Mouse (Mus musculus): ENCODE results near the gene Tet3. TPM values are rescaled to one million over a fixed set of nuclear protein-coding genes. Genes with fewer than 3 reads are reported as not detected.
A peak's percentile ranks its signal among the peaks of the same experiment; 100 is the strongest.

The Tet3 gene
- total RNA-seq, 2 experiments from 2014 or later: 57.4 to 64.4 TPM

DNA sequence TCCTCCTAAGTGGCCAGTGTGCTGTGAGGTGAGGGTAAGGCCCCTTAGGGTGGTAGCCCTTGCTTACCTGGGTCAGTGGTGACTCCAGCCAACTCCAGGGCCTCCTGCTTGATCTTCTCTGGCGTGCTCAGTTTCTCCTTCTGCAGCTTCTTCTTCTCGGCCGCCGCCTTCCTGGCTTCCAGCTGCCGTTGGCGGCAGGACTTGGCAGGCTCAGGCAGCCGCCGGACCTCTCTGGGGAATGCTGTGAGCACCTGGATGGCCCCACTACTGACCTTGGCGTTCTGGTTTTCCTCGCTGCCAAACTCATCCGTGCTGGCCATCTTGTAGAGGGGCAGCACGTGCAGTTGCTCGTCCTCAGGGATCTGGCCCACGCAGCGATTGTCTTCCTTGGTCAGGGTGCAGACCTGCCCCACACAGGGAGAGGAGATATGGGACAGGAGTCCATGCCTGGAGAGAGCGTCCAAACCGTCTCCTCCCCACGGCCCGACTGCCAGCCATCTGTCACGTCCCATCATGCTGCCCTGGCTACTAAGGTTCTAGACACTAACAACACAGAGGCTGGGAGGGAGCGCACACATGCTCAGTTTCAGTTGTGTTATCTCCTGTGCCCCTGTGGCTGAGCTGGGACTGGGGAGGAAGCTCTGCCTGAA, 88.4 kb downstream of the Tet3 start:
- DNase-seq: peak; percentile 43

DNA sequence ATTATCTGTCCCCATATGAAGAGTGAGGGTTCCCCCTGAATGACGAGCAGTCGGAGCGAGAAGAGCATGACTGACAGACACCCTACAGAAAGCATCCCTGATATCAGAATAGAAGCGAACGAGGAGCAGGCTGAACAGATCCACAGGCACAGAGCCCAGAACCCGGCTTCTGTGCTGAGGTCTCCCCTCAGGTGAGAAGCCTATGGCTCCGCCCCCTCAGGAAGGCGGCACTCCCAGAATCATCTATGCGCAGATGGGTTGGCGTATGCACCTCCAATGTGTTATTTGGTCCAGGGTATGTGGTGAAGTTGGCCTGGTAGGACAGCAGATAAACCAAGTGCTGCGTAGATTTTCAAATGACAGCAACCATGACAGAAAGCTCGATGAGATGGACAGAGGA, 95.8 kb downstream of the Tet3 start:
- DNase-seq: no peak

DNA sequence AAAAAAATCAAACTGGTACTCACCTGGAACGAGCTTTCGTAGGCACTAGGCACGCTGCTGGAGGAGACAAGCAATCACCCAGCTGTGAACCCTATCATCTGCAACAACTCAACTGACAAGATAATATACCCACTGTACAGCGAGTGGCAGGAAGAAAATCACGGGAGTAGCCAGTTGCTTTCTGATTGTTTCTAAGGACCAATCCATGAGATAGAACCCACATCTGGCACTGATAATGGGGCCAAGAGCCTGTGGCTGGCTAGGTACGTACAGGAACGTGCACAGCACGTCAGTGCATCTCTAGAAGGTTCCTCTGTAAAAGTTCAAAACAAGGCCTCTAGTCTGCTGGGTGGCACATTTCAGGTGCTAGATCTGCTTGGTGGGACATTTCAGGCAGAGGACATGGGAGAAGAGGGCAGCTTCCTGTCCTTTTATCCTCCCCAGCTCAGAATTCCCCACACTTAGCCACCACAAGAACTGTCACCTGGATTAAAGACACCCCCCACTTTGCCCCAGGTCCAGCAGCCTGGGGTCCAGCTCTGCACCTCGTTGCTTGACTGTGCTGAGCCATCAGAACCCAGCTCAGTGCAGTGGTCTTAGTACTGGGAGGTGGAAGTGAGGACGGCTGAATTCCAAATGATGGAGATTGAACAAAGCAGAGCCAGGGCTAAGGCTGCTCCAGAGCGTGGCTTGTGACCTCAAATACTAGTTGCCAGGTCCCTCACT, 97.2 kb downstream of the Tet3 start:
- no peak for DNase-seq

DNA sequence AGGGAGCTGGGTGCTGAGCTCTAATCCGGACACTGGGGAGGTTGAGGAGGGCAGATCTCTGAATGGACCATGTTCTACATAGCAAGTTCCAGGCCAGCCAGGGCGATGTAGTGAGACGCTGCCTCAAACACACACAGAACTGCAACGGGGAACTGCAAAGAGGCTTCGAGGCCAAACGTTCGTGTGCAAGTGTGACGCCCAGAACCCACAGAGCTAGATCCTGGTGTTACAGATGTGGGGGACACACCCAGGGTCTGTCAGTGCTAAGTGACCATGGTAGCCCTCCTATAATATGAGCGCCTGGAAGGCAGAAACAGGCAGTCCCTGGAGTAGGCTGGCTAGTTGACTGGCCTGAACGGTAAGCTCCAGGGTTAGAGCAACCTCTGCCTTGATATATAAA, 101.4 kb downstream of the Tet3 start:
- no peak for DNase-seq

DNA sequence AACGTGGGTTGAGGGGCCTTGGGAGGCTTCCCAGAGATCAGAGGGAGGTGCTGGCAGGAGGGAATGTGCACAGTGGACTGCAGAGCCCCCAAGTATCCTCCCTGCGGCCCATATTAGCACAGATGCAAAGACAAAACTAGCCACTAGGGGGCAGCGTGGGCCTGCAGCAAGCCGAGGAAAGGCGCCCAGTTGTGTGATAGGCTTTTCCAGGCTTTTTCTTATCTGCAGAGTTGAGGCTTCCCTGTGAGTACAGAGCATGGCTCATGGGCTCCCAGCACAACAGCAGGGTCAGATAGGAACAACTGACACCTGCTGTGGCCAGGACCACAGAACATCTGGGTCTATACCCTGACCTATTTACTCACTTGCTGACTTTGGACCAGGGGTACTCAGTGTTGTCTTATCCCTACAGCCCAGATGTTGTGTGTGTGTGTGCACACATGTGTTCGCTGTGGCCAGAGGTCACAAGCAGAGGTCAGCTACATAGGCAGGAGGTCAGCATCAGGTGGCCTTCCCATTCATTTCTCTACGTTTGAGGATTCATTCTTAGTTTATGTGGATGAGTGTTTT, 102.2 kb downstream of the Tet3 start:
- peak; percentile 93 for DNase-seq

DNA sequence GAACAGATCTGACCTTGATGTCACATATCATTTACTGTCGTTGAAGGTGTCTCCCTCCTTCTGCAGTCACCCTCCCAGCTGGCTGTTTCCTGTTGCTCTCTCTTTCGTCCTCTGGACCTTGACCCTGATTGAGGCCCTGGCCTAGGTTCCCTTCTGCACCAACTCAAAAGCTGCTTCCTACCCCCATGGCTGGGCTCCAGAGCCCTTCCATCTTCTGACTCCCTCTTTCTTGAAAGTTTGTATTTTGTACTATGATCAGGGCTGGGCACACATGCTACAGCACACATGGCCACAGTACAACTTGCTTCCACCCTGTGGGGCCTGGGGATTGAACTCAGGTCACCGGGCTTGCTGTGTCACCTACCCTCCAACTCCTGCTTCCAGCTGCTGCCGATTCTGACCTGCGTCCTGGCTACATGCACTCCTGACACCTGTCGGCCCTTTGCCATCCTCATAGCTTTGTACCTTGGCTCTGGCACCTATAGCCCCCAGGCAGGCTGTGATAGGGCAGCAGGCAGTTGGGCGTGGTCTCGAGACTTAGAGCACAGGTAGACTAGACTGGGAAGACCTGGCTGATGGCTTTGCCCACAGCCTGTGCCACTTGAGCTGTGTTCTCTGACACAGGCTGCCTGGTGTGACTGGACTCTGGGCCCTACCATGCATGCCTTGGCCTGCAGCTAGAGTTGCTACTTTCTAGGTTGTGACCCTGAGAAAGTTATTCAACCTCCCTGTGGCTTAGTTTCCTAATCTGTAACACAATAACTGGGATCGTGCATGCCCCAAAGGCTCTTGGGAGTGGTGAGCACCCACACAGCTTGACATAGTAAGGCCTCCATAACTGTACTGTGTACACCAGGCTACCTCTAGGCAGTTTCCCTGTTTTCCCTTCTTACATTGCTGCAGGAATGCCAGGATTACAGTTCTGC, 103.8 kb downstream of the Tet3 start:
- DNase-seq: no peak

DNA sequence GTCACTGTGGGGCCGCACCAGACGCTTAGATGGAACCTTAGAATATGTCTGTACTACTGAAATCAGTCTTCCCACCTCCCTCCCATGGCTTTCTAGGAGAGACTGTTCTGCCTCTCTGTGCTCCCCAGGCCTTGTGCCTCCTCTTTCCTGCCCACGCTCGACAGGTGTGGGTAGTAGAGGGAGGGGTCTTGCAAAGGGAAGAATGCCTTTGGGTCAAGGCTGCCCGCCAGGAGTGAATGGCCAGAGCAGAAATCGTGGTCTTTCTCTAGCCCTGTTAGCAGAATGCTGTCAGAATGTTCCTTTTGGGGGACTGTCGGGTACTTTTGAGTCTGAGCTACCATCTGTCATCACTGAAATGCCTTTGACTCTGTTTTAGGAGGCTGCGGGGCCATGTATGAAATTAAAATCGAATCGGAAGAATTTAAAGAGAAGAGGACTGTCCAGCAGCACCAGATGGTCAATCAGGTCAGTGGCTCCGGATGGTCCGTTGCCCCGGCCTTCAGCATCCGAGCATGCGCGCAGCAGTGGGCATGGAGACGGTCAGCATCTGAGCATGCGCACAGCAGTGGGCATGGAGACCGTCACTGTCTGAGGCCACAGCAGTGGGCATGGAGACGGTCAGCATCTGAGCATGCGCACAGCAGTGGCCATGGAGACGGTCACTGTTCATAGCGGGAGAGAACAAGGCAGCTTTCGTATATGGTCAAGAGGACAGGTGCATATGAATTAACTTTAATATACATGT, 106.0 kb downstream of the Tet3 start:
- DNase-seq: no peak

DNA sequence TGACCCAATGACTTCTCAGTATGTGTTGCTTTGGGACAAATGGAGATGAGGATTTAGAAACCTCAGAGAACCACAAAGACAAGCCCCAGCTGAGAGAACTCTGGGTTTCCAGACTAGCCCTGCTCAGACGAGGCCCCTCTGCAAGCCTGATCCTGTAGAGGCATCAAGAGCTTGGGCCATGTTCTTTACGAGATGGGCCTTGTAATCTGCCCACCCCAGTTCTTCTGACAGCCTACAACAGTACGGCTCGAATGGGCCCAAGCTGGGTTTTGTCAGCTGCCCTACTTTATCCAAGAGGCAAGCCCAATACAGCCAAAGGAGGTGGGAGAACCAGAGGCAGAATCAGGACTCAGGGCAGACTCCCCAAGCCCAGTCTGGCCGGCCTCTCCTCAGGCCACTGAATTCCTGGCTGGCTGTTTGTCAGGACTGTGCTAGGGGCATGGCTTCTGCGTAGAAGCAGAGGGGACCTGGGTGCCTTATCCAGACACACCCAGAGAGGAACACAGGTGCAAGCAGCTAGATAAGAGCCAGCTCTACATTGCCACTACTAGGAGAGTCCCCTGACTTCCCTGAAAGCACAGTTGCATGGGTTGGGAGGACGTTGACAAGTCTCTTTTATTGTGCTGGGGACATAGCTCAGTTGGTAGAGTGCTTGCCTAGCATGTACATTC, 107.3 kb downstream of the Tet3 start:
- DNase-seq: no peak

DNA sequence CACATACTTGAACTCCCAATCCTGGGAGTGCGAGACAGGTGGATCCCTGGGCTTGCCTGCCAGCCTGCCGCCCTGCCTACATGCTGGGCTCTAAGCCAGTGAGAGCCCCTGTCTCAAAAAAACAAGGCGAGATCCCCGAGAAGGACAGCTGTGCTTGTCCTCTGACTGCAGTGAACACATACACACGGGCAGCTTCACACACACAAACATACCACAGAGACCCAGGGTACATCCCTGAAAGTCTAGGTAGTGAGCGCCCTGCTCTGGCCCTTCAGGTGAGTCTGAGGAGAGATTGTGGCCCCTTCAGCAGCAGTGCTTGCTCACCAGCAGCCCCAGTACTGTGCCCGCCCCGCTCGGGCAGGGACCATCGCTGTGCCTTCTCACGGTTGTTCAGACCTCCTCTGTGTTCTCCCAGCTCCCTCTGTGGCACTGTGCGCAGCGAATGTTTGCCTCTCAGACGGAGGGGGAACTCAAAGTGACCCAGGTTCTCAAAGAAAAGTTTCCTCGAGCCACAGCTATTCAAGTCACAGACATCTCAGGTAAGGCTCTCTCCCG, 108.0 kb downstream of the Tet3 start:
- DNase-seq: no peak

DNA sequence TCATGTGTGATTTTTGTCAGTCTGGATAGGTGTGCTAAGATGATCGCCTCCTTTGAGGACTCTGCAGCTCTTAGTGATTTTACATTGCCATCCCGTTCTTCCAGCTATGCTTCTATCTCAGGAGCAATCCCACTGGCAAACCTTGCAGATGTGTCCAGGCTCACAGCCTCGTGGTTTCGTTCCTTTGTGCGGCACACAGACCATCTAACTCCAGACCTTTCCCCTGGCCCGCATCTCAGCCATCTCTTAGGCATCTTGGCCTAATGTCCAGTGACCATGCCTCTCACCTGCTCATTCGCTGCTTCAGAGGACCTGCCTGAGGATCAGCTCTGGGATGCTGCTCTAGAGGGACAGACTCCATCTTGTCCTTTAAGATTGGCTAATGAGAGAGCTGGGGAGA, 108.7 kb downstream of the Tet3 start:
- no peak for DNase-seq

DNA sequence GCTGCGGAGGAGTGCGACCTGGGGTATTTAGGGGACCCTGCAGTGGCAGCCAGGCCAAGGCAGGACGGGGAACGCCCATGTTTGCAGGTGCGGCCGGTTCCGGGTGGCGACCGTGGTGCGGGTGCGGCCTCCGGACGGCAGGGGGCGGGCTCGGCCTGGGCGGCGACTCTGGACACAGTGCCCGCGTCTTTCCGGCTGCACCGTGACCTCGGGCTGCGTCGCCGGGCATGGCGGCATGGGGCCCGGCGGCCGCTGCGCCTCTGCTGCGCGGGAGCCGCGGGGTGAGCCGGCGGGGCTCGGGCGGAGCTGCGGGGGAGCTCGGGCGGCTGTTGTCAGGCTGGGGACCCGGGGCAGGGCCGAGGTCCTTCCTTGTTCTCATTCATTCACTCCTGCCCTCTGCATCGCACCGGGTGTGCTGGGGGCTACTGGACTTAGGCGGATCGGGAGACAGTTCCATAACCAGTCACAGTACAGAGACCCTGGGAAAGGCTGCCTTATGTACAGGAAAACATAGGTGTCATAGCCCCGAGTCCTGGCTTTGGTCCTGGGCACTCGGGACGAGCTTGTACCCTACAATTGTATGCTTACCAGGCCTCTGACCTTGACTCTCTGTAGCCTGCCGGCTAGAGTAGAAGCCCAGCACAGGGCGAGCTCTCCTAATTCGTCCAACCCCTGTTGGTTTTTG, 109.5 kb downstream of the Tet3 start:
- peak; percentile 97 for DNase-seq

DNA sequence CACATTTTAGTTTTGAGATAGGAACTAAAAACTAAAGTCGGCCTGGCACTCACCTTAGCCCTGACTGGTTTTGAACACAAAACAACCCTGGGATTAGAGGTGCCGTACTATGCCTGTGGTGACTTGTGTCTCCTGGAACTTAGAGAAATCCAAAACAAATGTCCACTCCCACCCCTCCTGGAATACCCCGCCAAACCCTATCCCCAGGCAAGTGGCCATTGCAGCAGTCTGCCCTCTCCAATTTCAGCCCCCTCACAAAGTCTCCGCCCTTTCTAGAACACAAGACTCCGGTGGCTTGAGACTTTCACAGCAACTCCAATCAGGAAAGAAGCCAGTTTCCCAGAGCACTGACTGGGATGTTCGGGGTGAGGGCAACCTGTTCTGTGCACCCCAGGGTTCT, 110.0 kb downstream of the Tet3 start, which contains the start of gene Bola3:
Gene Bola3 (plus strand): TSS at position 275 of the 400 bp plus-strand sequence.
- no peak for DNase-seq

DNA sequence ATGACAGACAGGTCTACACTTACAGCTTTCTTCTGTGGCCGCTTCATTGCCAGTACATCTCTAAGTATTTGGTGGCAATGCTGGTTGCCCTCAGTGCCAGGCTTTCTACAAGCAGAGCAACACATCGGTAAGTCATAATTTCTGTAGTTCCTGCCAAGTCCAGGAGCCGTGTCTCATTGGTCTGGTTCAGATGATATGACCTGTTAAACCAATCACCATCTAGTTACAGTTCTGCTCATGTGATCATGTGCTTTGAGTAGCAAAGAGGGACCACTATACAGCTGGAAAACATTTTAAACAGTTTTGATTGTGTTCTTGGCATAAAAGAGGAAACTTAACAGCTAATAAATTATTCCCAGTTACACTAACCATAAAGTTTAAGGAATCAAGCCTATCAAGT, 111.0 kb downstream of the Tet3 start:
- DNase-seq: no peak

DNA sequence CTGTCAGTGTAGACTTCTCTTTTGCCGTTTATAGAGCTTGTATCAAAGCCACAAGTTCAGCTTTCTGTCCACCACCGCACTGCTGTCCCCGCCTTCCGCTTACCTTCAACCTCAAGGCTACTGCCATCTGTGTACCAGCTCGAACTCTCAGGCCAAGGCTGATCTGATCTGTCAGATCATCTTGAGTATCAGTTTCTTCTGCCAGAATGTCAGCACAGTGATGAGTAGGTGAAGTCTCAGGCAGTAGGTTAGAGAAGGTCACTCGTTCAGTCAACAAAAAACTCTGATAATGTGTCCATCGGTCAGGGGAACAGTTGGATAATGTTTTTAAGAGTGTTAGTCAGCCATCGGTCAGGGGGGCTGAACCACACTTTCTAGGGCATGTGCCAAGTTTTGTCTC, 113.6 kb downstream of the Tet3 start:
- peak; percentile 48 for DNase-seq

DNA sequence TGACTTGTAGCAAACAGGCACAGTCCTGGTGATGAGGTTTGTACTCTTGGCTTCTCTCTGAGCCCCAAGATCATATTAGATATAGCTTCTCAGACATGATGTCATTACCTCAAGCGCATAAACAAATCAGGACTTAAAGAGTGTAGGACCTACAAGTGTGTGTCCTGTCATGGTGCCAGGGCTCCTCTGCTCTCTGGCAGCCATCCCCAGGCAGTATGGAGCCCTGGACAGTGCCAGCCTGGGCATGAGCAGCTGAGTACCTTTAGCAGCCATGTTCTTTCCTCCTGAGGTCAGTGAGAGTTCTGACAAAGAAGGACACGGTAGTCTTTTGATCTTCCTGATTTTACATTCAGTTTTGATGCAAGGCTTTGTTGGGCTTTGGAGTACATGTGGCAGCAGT, 115.9 kb downstream of the Tet3 start:
- DNase-seq: no peak

DNA sequence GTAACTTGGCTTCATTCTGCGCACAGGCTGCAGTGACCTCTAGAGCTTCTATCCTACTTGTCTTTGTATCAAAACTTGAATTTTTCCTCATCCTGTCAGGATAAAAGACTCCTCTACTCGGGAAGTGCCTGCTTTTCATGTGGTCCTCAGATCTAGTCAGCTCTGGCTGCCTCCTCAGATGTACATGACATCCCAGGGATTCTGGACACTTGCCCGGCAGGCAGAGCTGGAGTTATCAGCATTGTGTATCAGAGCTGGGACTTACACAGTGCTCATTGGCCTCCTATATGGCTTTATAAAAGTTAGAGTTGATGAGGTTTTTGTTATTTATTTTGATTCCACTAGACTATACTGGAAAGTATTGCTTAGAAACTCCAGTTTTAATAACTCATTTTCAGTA, 117.5 kb downstream of the Tet3 start:
- DNase-seq: no peak

DNA sequence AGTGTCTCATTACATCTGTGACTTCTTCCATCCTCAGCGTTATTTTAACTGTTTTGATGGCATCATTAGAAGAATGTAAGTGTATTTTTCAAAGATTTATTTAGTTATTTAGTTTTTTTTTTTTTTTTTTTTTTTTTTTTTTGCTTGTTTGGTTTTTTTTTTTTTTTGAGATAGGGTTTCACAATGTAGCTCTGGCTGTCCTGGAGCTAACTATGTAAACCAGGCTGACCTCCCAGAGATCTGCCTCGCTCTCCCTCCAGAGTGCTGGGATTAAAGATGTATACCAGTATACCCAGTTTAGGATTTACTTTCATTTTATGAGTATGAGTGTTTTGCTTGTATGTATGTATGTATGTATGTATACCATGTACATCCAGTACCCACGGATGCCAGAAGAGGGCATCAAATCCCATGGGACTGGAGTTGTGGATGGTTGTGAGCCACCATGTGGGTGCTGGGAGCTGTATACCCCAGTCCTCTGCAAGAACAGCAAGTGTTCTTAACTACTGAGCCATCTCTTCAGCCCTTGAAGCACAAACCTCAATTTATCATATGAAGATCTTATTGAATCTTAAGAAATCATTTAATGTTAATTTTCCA, 131.2 kb downstream of the Tet3 start:
- no peak for DNase-seq

DNA sequence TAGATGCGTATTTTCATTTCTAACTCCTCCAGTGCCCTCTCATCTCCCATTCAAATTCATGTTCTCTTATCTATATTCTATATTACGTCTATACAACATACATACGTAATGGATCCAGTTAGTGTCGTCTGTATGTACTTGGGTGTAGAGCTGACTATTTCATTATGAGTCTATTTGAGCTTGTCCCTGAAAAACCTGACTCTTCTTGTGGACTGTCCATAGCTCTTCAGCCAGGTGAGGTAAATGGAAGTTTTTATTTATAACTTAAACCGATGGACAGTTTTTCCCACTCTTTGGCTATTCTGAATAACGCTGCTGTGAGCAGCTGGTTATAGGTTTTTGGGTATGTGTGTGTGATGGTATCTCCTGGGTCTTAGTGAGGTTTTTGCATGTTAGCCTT, 132.1 kb downstream of the Tet3 start:
- no peak for DNase-seq

DNA sequence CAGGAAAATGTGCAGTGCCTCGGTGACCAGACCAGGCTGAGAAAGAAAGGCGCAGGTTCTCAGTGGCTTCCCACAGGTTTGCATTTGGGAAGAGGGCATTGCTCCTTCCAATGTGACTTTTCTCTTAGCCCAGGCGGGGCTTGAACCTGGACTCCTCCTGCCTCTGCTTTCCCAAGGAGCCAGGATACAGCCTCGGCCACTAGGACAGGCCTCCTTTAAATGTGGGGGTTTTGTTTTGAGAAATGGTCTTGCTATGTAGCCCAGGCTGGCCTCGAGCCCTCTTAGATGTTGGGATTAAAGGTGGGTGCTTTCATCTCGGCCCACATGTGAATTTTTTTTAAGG, 132.5 kb downstream of the Tet3 start:
- DNase-seq: no peak

All from adrenal gland, postnatal 10 days (tissue).